Mouse (Mus musculus) ES-E14 (cell line): ENCODE data around the gene Adamts17.

Experiments used
- CHD2 ChIP-seq: IDR thresholded peaks from 2 replicates; pipeline ENCODE4 v1.6.1; 2014; ENCODE audit warnings: mild to moderate bottlenecking, low read depth, low read length, inconsistent platforms
- HCFC1 ChIP-seq: IDR thresholded peaks from 2 replicates; pipeline ENCODE4 v1.6.1; 2012; ENCODE audit warnings: low read length, inconsistent platforms, borderline replicate concordance; ENCODE audit not compliant: insufficient read depth

GRCm38 (mm10) chr7:66934062-66934461 is 94.5 kb downstream of the Adamts17 start:
- no peak for TF ChIP-seq HCFC1
- no peak for TF ChIP-seq CHD2
